In the genomic region with DNA sequence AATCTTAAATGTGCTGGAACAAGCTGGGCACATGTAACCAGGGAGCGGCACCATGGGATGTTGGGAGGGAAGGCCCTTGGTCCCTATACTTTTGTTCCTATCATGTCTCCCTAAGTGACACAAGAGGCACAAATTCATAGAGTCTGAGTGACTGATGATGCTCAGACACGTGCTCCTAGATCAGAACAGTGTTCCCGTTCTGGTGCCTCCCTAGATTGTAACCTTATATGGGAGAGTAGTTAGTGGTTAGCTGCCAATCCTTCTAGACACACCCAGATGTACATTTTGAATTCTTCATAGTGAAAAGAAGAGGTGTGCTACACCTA, we compare ENCODE assay signal across 8 mouse cellular contexts. TPM values are rescaled to one million over a fixed set of nuclear protein-coding genes. Genes with fewer than 3 reads are reported as not detected.
DNase-seq lines count a peak whose midpoint lies in the region; ATAC-seq and TF ChIP-seq lines count a peak whose summit lies in the region.

No protein-coding gene starts in this region.

- no peak for TF ChIP-seq CTCF in cerebellum, adult 2 months (IDR thresholded peaks at IDR 0.05; ENCODE audit: borderline replicate concordance, insufficient read depth, low read depth, low read length)
- TF ChIP-seq CTCF in CH12.LX (conservative IDR thresholded peaks at IDR 0.05 in 1 of 2, IDR thresholded peaks at IDR 0.05 in 1 of 2; ENCODE audit: low read depth in 2 of 2, low read length in 2 of 2), result no peak

- H3K4me1 ChIP-seq in cerebellum, adult 2 months (ENCODE audit: control insufficient read depth, insufficient read depth, low read length), result peaks cover 2% of the 10 kb centered on the region; the same call in 1 of the 2 replicates
- peaks cover 0 to 14% of the 10 kb centered on the region in 2 experiments; a peak in 2 of 4 replicates for H3K4me1 ChIP-seq in CH12.LX (ENCODE audit: control insufficient read depth in 1 of 2, insufficient read depth in 2 of 2)
- H3K4me1 ChIP-seq in forebrain, embryonic 16.5 days (replicated peaks; ENCODE audit: control insufficient read depth, insufficient read depth, low read length), result peaks cover 6% of the 10 kb centered on the region; the same call in 1 of the 2 replicates
- no peaks in the 10 kb centered on the region; the same call in 1 of the 2 replicates for H3K4me1 ChIP-seq in liver, embryonic 16.5 days (ENCODE audit: control insufficient read depth, low read depth, low read length)

- H3K4me3 ChIP-seq in cerebellum, adult 2 months (replicated peaks; ENCODE audit: insufficient read depth, low read depth, low read length), result peak overlapping the region; percentile 93
- peak overlapping the region; percentile 49 to 66 (median 66) for H3K4me3 ChIP-seq in CH12.LX (replicated peaks in 1 of 3; ENCODE audit: low read depth in 2 of 3, low read length in 2 of 3, poor library complexity in 1 of 3)
- peak overlapping the region; percentile 44 for H3K4me3 ChIP-seq in forebrain, embryonic 16.5 days (replicated peaks; ENCODE audit: low read length)
- H3K4me3 ChIP-seq in liver, embryonic 16.5 days (ENCODE audit: low read depth, low read length), result peak overlapping the region; percentile 72

- dilution Hi-C loops in CH12.LX (cut with MboI; ENCODE audit: extremely low pct_ligation_motif_present, extremely low pct_unique_long_range_greater_than_20kb, low sequenced_read_pairs), result no loop called here

- peak in 1 of 2 experiments; percentile 30 for DNase-seq in cerebellum, adult 2 months
- no peak for DNase-seq in cerebellum, postnatal 10 days
- no peak for DNase-seq in CH12.LX (ENCODE audit: extremely low read depth)
- no peak for DNase-seq in ovary, adult 18-20 months (ENCODE audit: low spot score)
- DNase-seq in Muller cell, postnatal 12 days (ENCODE audit: inconsistent ontology term), result no peak

- WGBS in cerebellum, adult 2 months, result 9% methylated on average over 3 of the region's 3 CpGs
- WGBS in forebrain, embryonic 16.5 days, result 28% methylated on average over 3 of the region's 3 CpGs
- WGBS in liver, embryonic 16.5 days (ENCODE audit: insufficient replicate concordance), result 30% methylated on average over 3 of the region's 3 CpGs

- no peak for TF ChIP-seq RAD21 in CH12.LX (IDR thresholded peaks at IDR 0.05; ENCODE audit: low read depth, low read length)

- in situ Hi-C loops in CH12.LX (cut with MboI; ENCODE audit: low pct_ligation_motif_present, low pct_unique_long_range_greater_than_20kb, low sequenced_read_pairs), result no loop called here

- ATAC-seq in forebrain, embryonic 16.5 days, result peak; percentile 37
- ATAC-seq in liver, embryonic 16.5 days (ENCODE audit: low read depth), result no peak
- ATAC-seq in activated CD4-positive, CD25-positive, alpha-beta regulatory T cell, adult 4 months, result no peak

- H3K9ac ChIP-seq in CH12.LX (ENCODE audit: insufficient read depth, low read depth), result peak overlapping the region; percentile 98
- H3K9ac ChIP-seq in forebrain, embryonic 16.5 days (replicated peaks; ENCODE audit: low read depth, low read length), result peak overlapping the region; percentile 66
- H3K9ac ChIP-seq in liver, embryonic 16.5 days (ENCODE audit: low read depth, low read length), result peak overlapping the region; percentile 65

- TF ChIP-seq POLR2A in cerebellum, adult 2 months (IDR thresholded peaks at IDR 0.05; ENCODE audit: borderline replicate concordance, insufficient read depth, low read length), result no peak
- no peak for TF ChIP-seq POLR2A in CH12.LX (IDR thresholded peaks at IDR 0.05; ENCODE audit: low read depth, low read length)

- H3K27ac ChIP-seq in cerebellum, adult 2 months (ENCODE audit: insufficient read depth, low read length), result peak overlapping the region; percentile 83
- peak overlapping the region; percentile 93 for H3K27ac ChIP-seq in CH12.LX (ENCODE audit: insufficient read depth, low read depth)
- H3K27ac ChIP-seq in forebrain, embryonic 16.5 days (ENCODE audit: low read length), result peak overlapping the region; percentile 98
- peak overlapping the region; percentile 92 for H3K27ac ChIP-seq in liver, embryonic 16.5 days (ENCODE audit: low read length)

- no peak for TF ChIP-seq EP300 in CH12.LX (IDR thresholded peaks at IDR 0.05; ENCODE audit: low read length)

- no peaks in the 10 kb centered on the region for H3K9me3 ChIP-seq in CH12.LX (replicated peaks; ENCODE audit: low read length)
- H3K9me3 ChIP-seq in forebrain, embryonic 16.5 days (ENCODE audit: control insufficient read depth, low read length), result no peaks in the 10 kb centered on the region
- H3K9me3 ChIP-seq in liver, embryonic 16.5 days (replicated peaks; ENCODE audit: control insufficient read depth, low read length), result no peaks in the 10 kb centered on the region

- H3K36me3 ChIP-seq in CH12.LX (replicated peaks in 1 of 2; ENCODE audit: control insufficient read depth in 1 of 2, insufficient read depth in 1 of 2, low read length in 1 of 2), result peaks cover 14 to 19% of the 10 kb centered on the region in 2 experiments
- peaks cover 4% of the 10 kb centered on the region for H3K36me3 ChIP-seq in forebrain, embryonic 16.5 days (ENCODE audit: control insufficient read depth, insufficient read depth)
- peaks cover 5% of the 10 kb centered on the region; the same call in 1 of the 2 replicates for H3K36me3 ChIP-seq in liver, embryonic 16.5 days (ENCODE audit: control insufficient read depth, insufficient read depth)

- H3K79me2 ChIP-seq in CH12.LX (replicated peaks; ENCODE audit: control insufficient read depth, extremely low read depth, insufficient read depth, poor library complexity, severe bottlenecking), result peaks cover 16% of the 10 kb centered on the region

- peak overlapping the region; percentile 47 for H3K4me2 ChIP-seq in CH12.LX (ENCODE audit: insufficient read depth, low read depth, poor library complexity, severe bottlenecking)
- peak overlapping the region; percentile 56 for H3K4me2 ChIP-seq in forebrain, embryonic 16.5 days (ENCODE audit: low read length)
- peak overlapping the region; percentile 80 for H3K4me2 ChIP-seq in liver, embryonic 16.5 days (ENCODE audit: low read depth, low read length)

- no peaks in the 10 kb centered on the region for H3K27me3 ChIP-seq in cerebellum, adult 2 months (ENCODE audit: control insufficient read depth, insufficient read depth, low read length)
- no peaks in the 10 kb centered on the region for H3K27me3 ChIP-seq in CH12.LX (replicated peaks)
- no peaks in the 10 kb centered on the region for H3K27me3 ChIP-seq in forebrain, embryonic 16.5 days (replicated peaks; ENCODE audit: control insufficient read depth, insufficient read depth, low read length)
- no peaks in the 10 kb centered on the region for H3K27me3 ChIP-seq in liver, embryonic 16.5 days (ENCODE audit: control insufficient read depth, insufficient read depth, low read depth, low read length)

TF ChIP-seq in CH12.LX, 34 proteins besides CTCF, POLR2A, EP300 and RAD21 (continues in another document):
- TF ChIP-seq JUND (conservative IDR thresholded peaks at IDR 0.05; ENCODE audit: low read depth, low read length) (no peak), MXI1 (IDR thresholded peaks at IDR 0.05; ENCODE audit: low read depth, low read length) (peak; percentile 53), PAX5 (IDR thresholded peaks at IDR 0.05; ENCODE audit: low read length) (no peak)

RNA-seq across cellular contexts. Expression of gene Rpl10, which starts 0.9 kb away (rescaled TPM):
- polyA plus RNA-seq in cerebellum, adult 2 months (2012; rRNA removed), result 511 and 570 TPM in 2 replicates
- 3,647 and 3,697 TPM in 2 replicates for total RNA-seq in CH12.LX (2012; rRNA removed)
- total RNA-seq in CH12.LX (2014; rRNA removed), result 3,137 and 3,420 TPM in 2 replicates
- 200 and 459 TPM in 2 replicates for polyA plus RNA-seq in CH12.LX (2012; ENCODE audit: insufficient read length, low read depth)
- polyA plus RNA-seq in forebrain, embryonic 16.5 days (2015; fragmentation: Nextera tagmentation; extraction: Ambion mirVana), result 482 and 489 TPM in 2 replicates
- polyA plus RNA-seq in liver, embryonic 16.5 days (2015; fragmentation: Nextera tagmentation; extraction: Ambion mirVana), result 375 and 448 TPM in 2 replicates
- polyA plus RNA-seq in activated CD4-positive, CD25-positive, alpha-beta regulatory T cell, adult 4 months (2017; shearing (Covaris generic)), result 1,000 to 10,000 TPM in 1 of 2 experiments, 100 to 1,000 TPM in 1; 640 to 1,689 TPM

RNA-seq across cellular contexts. Expression of gene Taz, which starts 12.0 kb away (rescaled TPM):
- polyA plus RNA-seq in cerebellum, adult 2 months (2012; rRNA removed), result 99.4 and 100 TPM in 2 replicates
- total RNA-seq in CH12.LX (2012; rRNA removed) (31.9 and 40.4 TPM in 2 replicates), CH12.LX (2014; rRNA removed) (29.2 and 31.6 TPM in 2 replicates)
- 25.6 and 29.0 TPM in 2 replicates for polyA plus RNA-seq in CH12.LX (2012; ENCODE audit: insufficient read length, low read depth)
- polyA plus RNA-seq in forebrain, embryonic 16.5 days (2015; fragmentation: Nextera tagmentation; extraction: Ambion mirVana), result 96.3 and 104 TPM in 2 replicates
- 27.8 and 30.2 TPM in 2 replicates for polyA plus RNA-seq in liver, embryonic 16.5 days (2015; fragmentation: Nextera tagmentation; extraction: Ambion mirVana)
- 10 to 100 TPM; 42.1 to 51.3 TPM for polyA plus RNA-seq in activated CD4-positive, CD25-positive, alpha-beta regulatory T cell, adult 4 months (2017; shearing (Covaris generic))

RNA-seq across cellular contexts. Expression of gene Dnase1l1, which starts 12.4 kb away (rescaled TPM):
- 6.4 and 7.5 TPM in 2 replicates for polyA plus RNA-seq in cerebellum, adult 2 months (2012; rRNA removed)
- total RNA-seq in CH12.LX (2012; rRNA removed), result 3.4 and 4.7 TPM in 2 replicates
- 3.8 and 5.1 TPM in 2 replicates for total RNA-seq in CH12.LX (2014; rRNA removed)
- 4.3 and 4.6 TPM in 2 replicates for polyA plus RNA-seq in CH12.LX (2012; ENCODE audit: insufficient read length, low read depth)
- 2.8 and 3.1 TPM in 2 replicates for polyA plus RNA-seq in forebrain, embryonic 16.5 days (2015; fragmentation: Nextera tagmentation; extraction: Ambion mirVana)
- 22.0 and 23.6 TPM in 2 replicates for polyA plus RNA-seq in liver, embryonic 16.5 days (2015; fragmentation: Nextera tagmentation; extraction: Ambion mirVana)
- 10 to 100 TPM; 16.6 to 18.5 TPM for polyA plus RNA-seq in activated CD4-positive, CD25-positive, alpha-beta regulatory T cell, adult 4 months (2017; shearing (Covaris generic))

RNA-seq across cellular contexts. Expression of gene Emd, which starts 15.2 kb away (rescaled TPM):
- 49.0 and 53.6 TPM in 2 replicates for polyA plus RNA-seq in cerebellum, adult 2 months (2012; rRNA removed)
- total RNA-seq in CH12.LX (2012; rRNA removed) (65.4 and 65.6 TPM in 2 replicates), CH12.LX (2014; rRNA removed) (80.1 and 99.4 TPM in 2 replicates)
- polyA plus RNA-seq in CH12.LX (2012; ENCODE audit: insufficient read length, low read depth), result 73.8 and 132 TPM in 2 replicates
- polyA plus RNA-seq in forebrain, embryonic 16.5 days (2015; fragmentation: Nextera tagmentation; extraction: Ambion mirVana), result 13.7 and 17.9 TPM in 2 replicates
- polyA plus RNA-seq in liver, embryonic 16.5 days (2015; fragmentation: Nextera tagmentation; extraction: Ambion mirVana), result 7.4 and 7.7 TPM in 2 replicates
- polyA plus RNA-seq in activated CD4-positive, CD25-positive, alpha-beta regulatory T cell, adult 4 months (2017; shearing (Covaris generic)), result 10 to 100 TPM; 47.0 to 48.0 TPM

RNA-seq across cellular contexts. Expression of gene Flna, which starts 20.1 kb away (rescaled TPM):
- 141 and 162 TPM in 2 replicates for polyA plus RNA-seq in cerebellum, adult 2 months (2012; rRNA removed)
- total RNA-seq in CH12.LX (2012; rRNA removed) (78.7 and 82.4 TPM in 2 replicates), CH12.LX (2014; rRNA removed) (56.8 and 70.2 TPM in 2 replicates)
- polyA plus RNA-seq in CH12.LX (2012; ENCODE audit: insufficient read length, low read depth), result 82.6 and 91.6 TPM in 2 replicates
- 126 and 133 TPM in 2 replicates for polyA plus RNA-seq in forebrain, embryonic 16.5 days (2015; fragmentation: Nextera tagmentation; extraction: Ambion mirVana)
- 42.7 and 53.3 TPM in 2 replicates for polyA plus RNA-seq in liver, embryonic 16.5 days (2015; fragmentation: Nextera tagmentation; extraction: Ambion mirVana)
- polyA plus RNA-seq in activated CD4-positive, CD25-positive, alpha-beta regulatory T cell, adult 4 months (2017; shearing (Covaris generic)), result 100 to 1,000 TPM; 202 to 298 TPM
